Mouse (Mus musculus) mature B cell (primary cell): ENCODE data around the gene Ano5.

Experiments used
- in situ Hi-C: fragments of 300-500 bp; cut with MboI; formaldehyde crosslinking; loops from 2 replicates; pipeline ENCODE4 v1.14.3; 2019

Ano5 gene

GRCm38 (mm10) chr7:51510671-51511651 lies at the start of gene Ano5:
Gene Ano5 (plus strand): TSS chr7:51511029.
- in situ Hi-C loops: no loop called here

DNA sequence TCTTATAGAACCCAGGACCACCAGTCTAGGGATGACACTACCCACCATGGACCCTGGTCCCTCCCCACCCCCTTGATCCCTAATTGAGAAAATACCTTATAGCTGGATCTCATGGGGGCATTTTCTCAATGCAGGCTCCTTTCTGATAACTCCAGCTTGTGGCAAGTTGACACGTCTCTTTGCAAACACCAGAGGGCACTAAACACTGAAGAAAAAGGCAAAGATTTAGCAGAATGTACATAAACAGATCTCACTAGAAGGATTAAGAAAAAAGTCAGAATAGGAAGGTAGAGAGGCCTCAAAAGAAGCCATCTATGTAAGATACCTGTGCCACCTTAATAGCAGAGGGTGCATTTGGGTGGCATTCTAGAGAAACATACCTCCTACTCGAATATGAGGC lies 11.4 kb upstream of the Ano5 start:
- in situ Hi-C loops: no loop called here

DNA sequence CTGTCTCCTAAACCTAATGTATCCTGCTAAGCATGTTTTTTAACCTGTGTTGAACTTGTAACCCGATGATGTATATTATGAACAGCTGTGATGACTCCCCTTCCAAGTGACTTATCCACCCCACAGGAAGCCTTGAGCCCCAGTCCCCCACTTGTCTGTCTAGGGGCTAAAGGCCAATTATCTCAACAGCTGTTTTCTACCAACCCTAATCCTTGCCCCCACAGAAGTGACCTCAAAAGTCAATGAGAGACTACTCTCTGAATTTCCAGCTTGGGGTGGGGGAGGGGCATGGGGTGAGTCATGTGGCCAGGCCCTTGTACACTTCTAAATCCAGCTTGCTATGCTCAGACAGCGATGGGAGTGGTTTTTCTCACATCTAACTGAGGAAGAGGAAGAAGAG lies 6.9 kb upstream of the Ano5 start:
- in situ Hi-C loops: no loop called here

GRCm38 (mm10) chr7:51510147-51510546 lies 682 bp upstream of the Ano5 start:
- in situ Hi-C loops: no loop called here

DNA sequence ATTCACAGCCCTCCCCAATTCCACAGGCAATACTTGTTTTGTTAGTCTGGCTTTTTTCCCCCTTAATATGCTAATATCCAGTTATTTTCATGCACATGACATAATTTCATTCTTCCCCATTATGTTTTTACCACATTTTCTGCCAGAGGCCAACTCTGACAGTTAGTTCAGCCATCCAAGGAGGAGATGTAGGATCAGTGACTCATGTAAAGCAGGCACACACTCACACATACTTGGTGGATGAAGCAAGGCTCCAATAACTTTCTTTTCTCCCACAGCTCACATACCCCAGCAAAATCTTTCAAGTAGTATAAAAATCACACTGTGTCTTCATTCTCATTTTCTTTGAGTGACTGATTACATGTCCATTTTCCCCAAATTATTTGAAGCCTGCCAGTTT lies 28.5 kb downstream of the Ano5 start:
- in situ Hi-C loops: no loop called here

DNA sequence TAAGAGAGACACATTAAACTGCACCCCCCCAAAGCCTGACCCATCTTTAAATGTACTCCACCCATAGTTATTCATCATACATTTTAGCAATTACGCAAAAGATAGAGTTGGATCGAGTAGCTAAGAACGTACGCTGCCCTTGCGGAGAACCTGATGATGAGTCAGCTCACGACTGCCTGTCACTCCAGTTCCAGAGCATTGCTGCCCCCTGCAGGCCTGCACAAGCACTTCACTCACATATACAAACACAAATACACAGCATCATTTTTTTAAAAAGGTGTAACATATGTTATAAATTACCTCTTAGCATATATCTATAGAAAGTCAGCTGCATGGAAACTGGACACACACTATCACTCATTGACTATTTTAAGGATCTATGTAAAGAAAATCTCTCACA lies 29.9 kb downstream of the Ano5 start:
- in situ Hi-C loops: no loop called here

DNA sequence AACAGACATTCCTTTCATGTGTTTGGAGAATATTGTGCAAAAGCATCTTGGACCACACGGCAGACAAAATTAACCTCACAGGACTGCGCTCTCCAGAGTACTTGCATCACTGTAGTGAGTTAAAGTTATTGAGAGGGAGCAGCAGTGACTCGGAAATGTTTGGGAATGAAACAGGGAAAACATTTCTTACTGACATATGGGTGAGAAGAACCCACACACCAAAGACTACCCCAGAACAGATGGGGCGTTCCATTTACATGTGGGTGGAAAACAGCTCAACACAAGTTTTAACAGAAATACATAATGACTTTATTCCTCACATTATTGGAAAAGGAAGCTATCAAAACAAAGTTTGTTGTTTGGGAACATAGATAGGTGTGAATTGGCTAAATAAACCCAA lies 89.2 kb downstream of the Ano5 start:
- in situ Hi-C loops: no loop called here

GRCm38 (mm10) chr7:51603741-51604140 lies 92.9 kb downstream of the Ano5 start:
- in situ Hi-C loops: no loop called here

GRCm38 (mm10) chr7:51614404-51614803 lies 103.6 kb downstream of the Ano5 start:
- in situ Hi-C loops: no loop called here

GRCm38 (mm10) chr7:51617941-51618340 lies 107.1 kb downstream of the Ano5 start:
- in situ Hi-C loops: no loop called here

GRCm38 (mm10) chr7:51618412-51618811 lies 107.6 kb downstream of the Ano5 start:
- in situ Hi-C loops: no loop called here

DNA sequence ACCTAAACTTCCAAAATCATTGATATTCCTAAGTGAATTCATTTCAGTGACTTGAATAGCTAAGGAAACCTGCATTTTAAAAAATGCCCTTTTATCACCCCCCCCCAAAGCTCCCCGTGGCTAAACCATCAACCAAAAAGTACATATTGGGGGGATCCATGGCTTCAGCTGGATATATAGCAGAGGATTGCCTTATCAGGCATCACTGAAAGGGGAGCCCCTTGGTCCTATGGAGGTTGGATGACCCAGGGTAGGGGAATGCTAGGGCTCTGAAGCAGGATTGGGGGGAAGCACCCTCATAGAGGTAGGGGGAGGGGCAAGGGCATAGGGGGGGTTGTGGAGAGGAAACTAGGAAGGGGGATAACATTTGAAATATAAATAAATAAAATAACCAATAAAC lies 109.1 kb downstream of the Ano5 start:
- in situ Hi-C loops: no loop called here

GRCm38 (mm10) chr7:51621694-51622145 lies 110.9 kb downstream of the Ano5 start, which contains the start of gene Slc17a6:
Gene Slc17a6 (plus strand): TSS chr7:51622006.
- in situ Hi-C loops: no loop called here

DNA sequence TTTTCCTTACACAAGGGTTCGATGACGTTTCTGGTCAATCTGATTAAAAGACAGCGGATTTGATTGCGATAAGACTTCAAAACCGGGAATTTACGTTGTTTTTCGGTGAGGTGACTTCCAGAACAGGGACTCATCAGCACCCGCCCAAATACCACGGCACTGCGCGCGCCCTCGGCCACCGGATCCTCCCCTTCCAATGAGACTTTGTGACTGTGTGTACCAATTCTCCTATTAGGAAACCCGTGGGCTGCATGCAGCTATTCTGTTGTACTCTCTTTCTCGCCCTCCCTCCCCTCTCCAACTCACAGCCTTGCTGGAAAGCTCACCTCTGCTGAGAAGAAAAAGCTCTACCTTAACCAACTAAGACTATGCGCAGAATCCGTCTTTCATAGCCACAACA lies 111.4 kb downstream of the Ano5 start:
- in situ Hi-C loops: no loop called here

DNA sequence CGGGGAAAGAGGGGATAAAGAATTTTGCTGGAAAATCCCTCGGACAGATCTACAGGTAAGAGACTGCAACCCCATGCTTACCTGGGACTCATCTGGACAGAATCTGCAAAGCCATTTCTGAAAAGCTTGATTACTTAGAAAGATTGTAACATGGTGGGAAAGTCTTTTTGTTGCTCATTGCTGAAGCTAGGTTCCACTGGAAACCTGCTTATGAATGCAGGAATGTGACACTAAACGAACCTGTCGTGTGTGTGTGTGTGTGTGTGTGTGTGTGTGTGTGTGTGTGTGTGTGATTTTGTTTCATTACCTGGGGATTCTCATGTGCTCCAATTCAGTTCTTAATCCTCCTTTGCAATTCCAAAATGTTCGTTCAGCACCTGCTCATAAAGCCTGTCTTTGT lies 111.8 kb downstream of the Ano5 start:
- in situ Hi-C loops: no loop called here

GRCm38 (mm10) chr7:51624336-51624897 lies 113.6 kb downstream of the Ano5 start:
- in situ Hi-C loops: no loop called here

GRCm38 (mm10) chr7:51625161-51625560 lies 114.3 kb downstream of the Ano5 start:
- in situ Hi-C loops: no loop called here

DNA sequence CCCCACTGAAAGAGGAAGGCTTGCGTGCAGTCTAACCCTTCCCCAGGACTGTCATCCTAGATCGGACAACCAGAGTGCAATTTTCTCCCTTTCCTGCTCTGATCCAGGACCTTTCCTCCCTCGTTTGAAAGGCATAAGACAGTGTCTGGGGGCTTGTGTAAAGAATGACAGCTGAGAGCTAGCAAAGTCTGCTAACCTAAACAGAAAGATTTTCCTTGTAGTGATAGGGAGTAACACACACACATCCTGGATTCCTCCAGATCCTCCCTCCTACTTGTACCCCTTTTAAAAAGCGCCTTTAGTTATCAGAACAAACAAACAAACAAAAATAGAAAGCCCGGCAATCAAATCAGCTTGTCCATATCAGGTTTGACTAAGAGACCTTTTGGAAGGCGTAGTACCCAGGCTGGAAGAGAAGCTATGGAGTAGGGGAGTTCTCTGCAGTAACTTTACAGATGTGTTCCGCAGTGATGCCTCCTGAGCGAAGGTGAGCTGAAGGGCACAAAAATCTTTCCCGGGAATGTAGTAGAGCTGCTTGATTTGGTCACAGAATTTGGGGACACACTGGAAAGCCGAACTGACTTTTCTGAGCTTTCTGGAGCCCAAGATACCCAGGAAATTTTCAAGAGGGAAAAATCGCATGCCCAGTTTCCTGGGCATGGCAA lies 114.9 kb downstream of the Ano5 start:
- in situ Hi-C loops: no loop called here

GRCm38 (mm10) chr7:51626451-51627000 lies 115.7 kb downstream of the Ano5 start:
- in situ Hi-C loops: no loop called here

DNA sequence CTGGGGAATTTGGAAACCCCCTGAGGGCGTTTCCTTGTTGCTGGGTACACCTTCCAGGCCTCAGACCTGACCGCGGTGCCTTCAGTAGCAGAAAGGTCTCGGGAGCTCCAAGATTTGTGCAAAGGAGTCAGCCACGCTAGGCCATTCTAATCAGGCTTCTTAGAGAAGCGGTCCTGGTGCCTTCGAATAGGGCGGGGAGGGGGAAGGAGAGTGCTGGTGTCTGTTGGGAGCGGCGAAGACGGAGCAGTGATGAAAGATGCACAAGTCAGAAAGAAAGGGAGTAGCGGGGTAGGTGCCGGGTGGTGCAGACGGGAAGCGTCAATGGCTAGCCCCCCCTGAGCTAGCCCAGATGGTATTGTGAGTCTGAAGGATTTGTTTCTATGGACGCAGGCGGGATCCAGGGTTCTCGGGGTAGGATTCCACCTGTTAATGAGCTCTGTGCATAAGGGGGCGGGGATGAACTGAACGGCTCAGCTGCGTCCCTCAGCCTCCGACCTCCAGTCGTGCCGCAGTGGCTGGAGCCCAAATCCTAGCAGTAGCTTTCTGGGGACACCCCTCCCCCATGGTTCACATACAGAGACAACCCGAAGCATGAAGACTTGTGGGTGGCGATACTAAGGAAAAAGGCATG lies 116.3 kb downstream of the Ano5 start:
- in situ Hi-C loops: no loop called here

GRCm38 (mm10) chr7:51627666-51628065 lies 116.8 kb downstream of the Ano5 start:
- in situ Hi-C loops: no loop called here

DNA sequence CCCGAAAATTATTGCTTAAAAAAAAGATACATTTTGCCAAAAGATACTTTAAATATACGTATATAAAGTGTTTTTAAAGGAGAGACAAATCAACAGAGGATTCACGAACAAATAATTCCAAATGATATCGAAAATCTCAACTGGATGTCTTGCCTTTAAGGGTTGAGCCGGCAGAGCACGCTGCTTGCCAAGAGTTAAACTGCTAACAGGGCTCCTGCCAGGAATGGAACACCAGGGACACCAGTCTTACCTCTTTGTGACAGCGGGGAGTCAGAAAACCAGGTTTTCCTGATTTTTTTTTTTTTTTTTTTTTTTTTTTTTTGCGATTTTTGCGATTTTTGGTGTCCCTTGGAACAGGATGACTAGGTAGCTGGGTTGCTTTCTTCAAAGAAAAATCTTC lies 117.5 kb downstream of the Ano5 start:
- in situ Hi-C loops: no loop called here
